Mouse (Mus musculus) B cell, adult 2 months (primary cell): Measurements from ENCODE around the gene Stambp.

ENCODE experiments used
- DNase-seq, 2 experiments: peaks; one replicate each; pipeline ENCODE4 v3.0.0; 2022

Gene Stambp

GRCm38 (mm10) chr6:83568901-83569862, 3.3 kb downstream of the Stambp start:
- no peak for DNase-seq

GRCm38 (mm10) chr6:83555972-83556371, 16.6 kb downstream of the Stambp start:
- no peak for DNase-seq

GRCm38 (mm10) chr6:83548346-83548745, 24.2 kb downstream of the Stambp start:
- DNase-seq, result no peak

- DNase-seq, result no peak
Measured at GRCm38 (mm10) chr6:83545778-83546177, 26.8 kb downstream of the Stambp start.

GRCm38 (mm10) chr6:83541756-83542456, 30.6 kb downstream of the Stambp start:
- no peak for DNase-seq

GRCm38 (mm10) chr6:83540017-83540416, 32.5 kb downstream of the Stambp start:
- no peak for DNase-seq

GRCm38 (mm10) chr6:83536795-83537059, 35.8 kb downstream of the Stambp start:
- no peak for DNase-seq

GRCm38 (mm10) chr6:83536028-83536794, 36.3 kb downstream of the Stambp start, which contains the start of gene Actg2:
TSS of gene Actg2 (minus strand) at chr6:83536265.
- no peak for DNase-seq

- no peak for DNase-seq
Measured at GRCm38 (mm10) chr6:83532608-83533007, 39.9 kb downstream of the Stambp start.

- no peak for DNase-seq
Measured at GRCm38 (mm10) chr6:83523194-83523593, 49.3 kb downstream of the Stambp start.

- no peak for DNase-seq
Measured at GRCm38 (mm10) chr6:83521784-83522183, 50.7 kb downstream of the Stambp start.

GRCm38 (mm10) chr6:83518637-83519036, 53.9 kb downstream of the Stambp start:
- DNase-seq, result no peak

GRCm38 (mm10) chr6:83515172-83515571, 57.4 kb downstream of the Stambp start:
- no peak for DNase-seq

- peak; percentile 86 to 88 for DNase-seq
Measured at GRCm38 (mm10) chr6:83512495-83512894, 60.0 kb downstream of the Stambp start.

- DNase-seq, result no peak
Measured at GRCm38 (mm10) chr6:83510210-83510609, 62.3 kb downstream of the Stambp start.

GRCm38 (mm10) chr6:83509442-83509841, 63.1 kb downstream of the Stambp start:
- DNase-seq, result no peak

GRCm38 (mm10) chr6:83507168-83507546, 65.4 kb downstream of the Stambp start:
- DNase-seq, result no peak

GRCm38 (mm10) chr6:83506258-83507167, 66.0 kb downstream of the Stambp start, which contains the start of gene Dguok:
TSS of gene Dguok (minus strand) at chr6:83506969.
- DNase-seq, result peak; percentile 97

GRCm38 (mm10) chr6:83505554-83505953, 67.0 kb downstream of the Stambp start:
- DNase-seq, result no peak

GRCm38 (mm10) chr6:83503361-83503760, 69.2 kb downstream of the Stambp start:
- DNase-seq, result no peak

GRCm38 (mm10) chr6:83502656-83503055, 69.9 kb downstream of the Stambp start:
- no peak for DNase-seq
